Mouse (Mus musculus) heart, embryonic 10.5 days (tissue): ENCODE measurements at regions not wholly inside any gene's neighbourhood (a gene's known extent, or its start where the extent isn't known, plus 50 kb on each side); places are given as distances from the start of the nearest gene placed in this dataset.

Experiments used
- DNase-seq: peaks from one replicate; pipeline ENCODE4 v3.0.0-alpha.2; 2017; ENCODE audit warnings: low spot score
- H3K27ac ChIP-seq: fragments of 300-500 bp; sonication (generic); 2 replicates; pipeline ENCODE4 v1.5.1; 2016; ENCODE audit warnings: mild to moderate bottlenecking
- H3K27me3 ChIP-seq: fragments of 300-500 bp; sonication (generic); 2 replicates; pipeline ENCODE4 v1.6.1; 2016; ENCODE audit warnings: mild to moderate bottlenecking; ENCODE audit not compliant: poor library complexity, insufficient read depth, severe bottlenecking
- H3K36me3 ChIP-seq: fragments of 300-500 bp; sonication (generic); 2 replicates; pipeline ENCODE4 v1.6.1; 2016; ENCODE audit warnings: mild to moderate bottlenecking, moderate library complexity
- H3K4me1 ChIP-seq: fragments of 300-500 bp; sonication (generic); 2 replicates; pipeline ENCODE4 v1.6.1; 2016; ENCODE audit warnings: mild to moderate bottlenecking
- H3K4me3 ChIP-seq: fragments of 300-500 bp; sonication (generic); 2 replicates; pipeline ENCODE4 v1.5.1; 2016; ENCODE audit warnings: mild to moderate bottlenecking, moderate library complexity
- H3K9me3 ChIP-seq: fragments of 300-500 bp; sonication (generic); 2 replicates; pipeline ENCODE4 v1.6.1; 2016; ENCODE audit warnings: mild to moderate bottlenecking, moderate library complexity
- WGBS: fragments of 180-500 bp; shearing (Covaris S2); methylation state at CpG from one replicate; pipeline ENCODE4 v1.1.7; 2016; 5-methylcytosine and 5-hydroxymethylcytosine counted together

DNA sequence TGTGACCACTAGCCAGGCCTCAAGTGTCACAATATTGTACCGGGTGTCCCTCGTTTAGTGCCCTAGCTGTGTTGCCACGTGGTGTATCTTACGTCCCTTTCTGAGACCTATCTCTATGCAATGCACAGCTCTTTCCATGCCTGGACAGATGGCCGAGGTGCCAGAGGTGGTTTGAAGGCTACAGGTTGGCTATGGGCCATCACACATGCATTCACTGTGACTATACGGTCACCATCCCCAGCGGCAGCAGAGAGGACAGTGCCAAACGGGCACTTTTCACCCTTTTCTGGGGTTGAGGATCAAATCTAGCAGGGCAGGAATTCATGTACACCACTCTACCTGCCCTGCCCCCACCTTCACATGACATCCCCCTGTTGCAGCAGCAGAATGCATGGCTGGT lies 71.6 kb downstream of the Gadd45g start:
- H3K27ac ChIP-seq, result no peak overlapping the region
- no peaks in the 10 kb centered on the region for H3K36me3 ChIP-seq
- no peaks in the 10 kb centered on the region for H3K9me3 ChIP-seq
- H3K4me1 ChIP-seq, result peaks cover 45% of the 10 kb centered on the region
- no peak overlapping the region for H3K4me3 ChIP-seq
- peaks cover 98% of the 10 kb centered on the region for H3K27me3 ChIP-seq
- no peak for DNase-seq
- WGBS, result 57% methylated on average over 8 of the region's 8 CpGs

DNA sequence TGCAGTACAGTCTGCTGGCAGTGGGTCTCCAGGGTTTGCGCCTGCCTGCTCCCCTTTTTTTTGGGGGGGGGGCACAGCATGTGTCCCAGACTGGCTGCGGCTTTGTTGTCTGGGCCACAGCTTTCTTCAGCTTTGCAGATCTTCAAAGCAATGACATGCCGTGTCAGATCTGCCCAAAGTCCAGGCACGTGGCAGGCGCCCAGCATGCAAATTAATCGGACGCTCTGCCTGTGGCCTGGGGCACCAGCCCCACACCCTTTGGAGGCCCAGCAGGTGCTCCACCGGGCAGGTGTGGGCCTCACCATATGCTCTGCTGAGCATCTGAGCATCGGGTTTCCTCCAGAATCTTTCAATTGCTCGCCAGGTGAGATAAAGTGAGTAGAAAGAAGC lies 72.3 kb downstream of the Gadd45g start:
- H3K36me3 ChIP-seq, result no peaks in the 10 kb centered on the region
- no peak overlapping the region for H3K4me3 ChIP-seq
- peaks cover 45% of the 10 kb centered on the region for H3K4me1 ChIP-seq
- DNase-seq, result no peak
- 16% methylated on average over 10 of the region's 10 CpGs for WGBS
- 0 out of 2 replicates have a peak overlapping the region, but pooled peaks have one; percentile 52 for H3K27ac ChIP-seq
- no peaks in the 10 kb centered on the region for H3K9me3 ChIP-seq
- H3K27me3 ChIP-seq, result peaks cover 98% of the 10 kb centered on the region

DNA sequence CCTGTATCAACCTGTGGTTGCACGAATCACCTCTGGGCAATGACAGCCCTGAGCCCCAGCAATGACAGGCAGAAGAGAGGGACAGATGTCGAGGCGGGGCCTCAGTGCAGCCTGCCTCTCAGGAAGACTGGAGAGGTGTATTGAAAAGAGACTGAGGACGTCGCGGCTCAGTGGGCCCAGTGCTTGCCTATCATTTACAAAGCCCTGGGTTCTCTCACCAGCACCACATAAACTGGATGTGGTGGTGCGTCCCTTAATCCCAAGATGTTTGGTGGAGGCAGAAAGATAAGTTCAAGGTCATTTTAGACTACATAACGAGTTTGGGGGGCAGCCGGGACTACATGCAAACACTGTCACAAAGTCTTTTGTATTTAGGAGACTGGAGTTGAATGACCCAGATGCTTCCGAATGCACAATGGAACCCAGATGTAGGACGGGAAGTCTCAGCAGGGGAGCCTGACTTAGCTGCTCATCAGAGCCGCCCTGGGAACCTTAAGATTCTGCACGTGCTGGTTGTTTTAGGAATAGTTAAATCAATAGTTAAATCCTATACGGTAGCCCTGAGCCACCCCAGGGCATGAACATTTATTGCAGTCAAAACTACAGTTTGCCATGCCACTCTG lies 72.8 kb downstream of the Gadd45g start:
- 14% methylated on average over 14 of the region's 14 CpGs for WGBS
- Histone ChIP-seq H3K9me3 (no peaks in the 10 kb centered on the region), H3K27me3 (peaks cover 99% of the 10 kb centered on the region), H3K27ac (0 out of 2 replicates have a peak overlapping the region, but pooled peaks have one; percentile 52), H3K4me1 (peaks cover 46% of the 10 kb centered on the region), H3K36me3 (no peaks in the 10 kb centered on the region), H3K4me3 (no peak overlapping the region)
- DNase-seq, result no peak

DNA sequence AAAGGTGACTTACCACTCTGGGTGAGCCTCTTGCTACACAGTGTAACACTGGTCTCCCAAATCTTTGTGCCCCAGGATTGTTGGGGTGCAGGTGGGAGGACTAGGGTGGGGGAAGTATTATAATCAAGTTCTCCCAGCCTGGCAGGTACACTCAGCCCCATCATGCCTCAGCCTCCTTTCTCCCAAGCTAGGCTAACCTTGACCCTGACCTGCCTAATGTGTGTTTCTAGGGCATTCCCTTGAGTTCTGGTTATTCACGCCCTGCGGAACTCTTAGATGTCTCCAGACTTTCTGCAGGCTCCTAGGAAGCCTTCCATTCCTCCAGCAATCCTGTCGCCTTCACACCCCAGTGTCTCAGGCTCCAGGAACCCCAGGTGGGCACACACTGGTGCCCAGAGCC lies 73.5 kb downstream of the Gadd45g start:
- H3K36me3 ChIP-seq, result no peaks in the 10 kb centered on the region
- 40% methylated on average over 3 of the region's 3 CpGs for WGBS
- H3K27me3 ChIP-seq, result peaks cover 96% of the 10 kb centered on the region
- no peak overlapping the region for H3K4me3 ChIP-seq
- DNase-seq, result no peak
- no peaks in the 10 kb centered on the region for H3K9me3 ChIP-seq
- 0 out of 2 replicates have a peak overlapping the region, but pooled peaks have one; percentile 52 for H3K27ac ChIP-seq
- H3K4me1 ChIP-seq, result peaks cover 48% of the 10 kb centered on the region

DNA sequence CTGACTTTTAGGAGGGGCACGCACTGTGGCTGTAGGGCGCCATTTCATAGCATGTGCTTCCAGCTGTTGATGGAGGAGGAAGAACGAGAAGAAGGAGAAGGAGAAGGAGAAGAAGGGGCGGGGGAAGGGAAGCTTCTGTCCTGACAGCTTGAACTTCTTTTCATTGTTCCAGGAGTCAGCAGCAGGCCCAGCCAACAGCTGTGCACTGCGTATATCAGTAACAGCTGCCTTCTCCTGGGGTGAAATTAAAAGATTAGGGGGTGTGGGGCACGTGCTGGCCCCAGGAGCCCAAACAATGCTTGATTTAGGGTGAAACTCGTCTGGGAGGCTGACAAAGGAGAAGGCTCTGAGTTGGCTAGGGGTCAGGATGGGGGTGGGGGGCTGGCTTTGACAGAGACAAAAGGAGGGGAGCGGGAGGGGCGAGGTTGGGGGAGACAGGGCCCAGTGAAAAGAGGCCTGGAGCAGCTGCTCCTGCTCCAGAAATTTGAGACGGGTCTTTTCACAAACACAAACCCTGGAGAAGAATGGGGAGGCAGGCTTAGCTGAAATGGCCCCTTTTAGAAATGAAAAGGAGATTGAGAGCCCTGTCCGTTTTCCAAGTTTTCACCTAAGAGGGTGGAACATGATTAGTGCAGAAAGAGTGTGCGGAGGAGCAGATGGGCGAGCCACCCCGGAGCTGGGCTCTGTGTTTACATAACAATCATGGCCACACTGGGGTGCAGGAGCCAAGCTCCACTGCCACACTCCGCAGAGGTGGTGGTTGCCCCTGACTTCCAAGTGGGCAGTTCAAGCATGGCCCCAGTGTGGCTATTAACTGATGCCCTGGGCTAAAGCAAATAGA lies 74.3 kb downstream of the Gadd45g start:
- peaks cover 88% of the 10 kb centered on the region for H3K27me3 ChIP-seq
- peaks cover 48% of the 10 kb centered on the region for H3K4me1 ChIP-seq
- no peaks in the 10 kb centered on the region for H3K36me3 ChIP-seq
- H3K27ac ChIP-seq, result peak overlapping the region; percentile 52
- no peaks in the 10 kb centered on the region for H3K9me3 ChIP-seq
- WGBS, result 20% methylated on average over 15 of the region's 15 CpGs
- no peak overlapping the region for H3K4me3 ChIP-seq
- no peak for DNase-seq

DNA sequence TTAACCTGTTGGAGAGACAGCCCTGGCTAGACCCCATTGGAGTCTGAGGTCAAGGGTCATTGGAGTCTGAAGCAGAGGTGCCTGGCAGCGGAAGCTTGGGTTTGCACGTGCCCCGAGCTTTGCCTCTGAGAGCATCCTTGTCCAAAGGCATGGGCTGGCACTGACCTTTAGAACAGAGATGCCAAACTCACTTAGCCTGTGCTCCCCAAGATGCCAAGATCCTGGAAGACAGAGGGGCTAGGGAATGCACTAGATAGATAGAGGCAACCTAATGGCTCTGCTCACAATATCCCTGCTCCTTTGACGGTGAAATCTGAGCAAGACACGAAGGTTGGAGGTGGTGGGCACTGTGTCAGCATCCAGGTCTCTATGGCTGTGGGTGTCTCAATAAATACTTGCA lies 75.1 kb downstream of the Gadd45g start:
- Histone ChIP-seq H3K36me3 (no peaks in the 10 kb centered on the region), H3K27me3 (peaks cover 80% of the 10 kb centered on the region), H3K4me1 (peaks cover 48% of the 10 kb centered on the region), H3K4me3 (no peak overlapping the region), H3K27ac (no peak overlapping the region; the same call in 1 of the 2 replicates), H3K9me3 (no peaks in the 10 kb centered on the region)
- no peak for DNase-seq
- 52% methylated on average over 5 of the region's 5 CpGs for WGBS

DNA sequence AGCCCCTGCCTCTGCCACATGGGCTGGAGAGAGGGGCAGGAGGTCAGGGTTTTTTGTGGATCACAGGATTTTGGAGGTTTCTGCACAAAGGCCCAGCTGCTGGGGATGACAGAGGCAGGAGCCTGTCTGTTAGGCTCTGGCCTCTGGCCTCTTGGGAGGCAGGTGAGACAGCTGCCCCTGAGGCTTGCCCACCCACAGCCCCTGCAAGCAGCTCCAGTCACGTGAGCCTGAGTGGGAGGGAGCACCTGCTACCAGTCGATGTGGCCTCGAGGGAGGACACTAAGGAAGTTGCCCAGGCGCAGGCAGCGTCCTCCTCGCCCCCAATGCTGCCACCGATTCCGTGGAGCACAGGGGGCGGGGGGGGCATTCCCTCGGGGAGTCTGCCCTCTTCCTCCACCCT lies 80.3 kb downstream of the Gadd45g start:
- Histone ChIP-seq H3K27me3 (peaks cover 63% of the 10 kb centered on the region), H3K4me1 (peaks cover 18% of the 10 kb centered on the region), H3K9me3 (no peaks in the 10 kb centered on the region), H3K36me3 (no peaks in the 10 kb centered on the region), H3K4me3 (no peak overlapping the region), H3K27ac (no peak overlapping the region; the same call in 1 of the 2 replicates)
- DNase-seq, result no peak
- WGBS, result 57% methylated on average over 10 of the region's 10 CpGs

DNA sequence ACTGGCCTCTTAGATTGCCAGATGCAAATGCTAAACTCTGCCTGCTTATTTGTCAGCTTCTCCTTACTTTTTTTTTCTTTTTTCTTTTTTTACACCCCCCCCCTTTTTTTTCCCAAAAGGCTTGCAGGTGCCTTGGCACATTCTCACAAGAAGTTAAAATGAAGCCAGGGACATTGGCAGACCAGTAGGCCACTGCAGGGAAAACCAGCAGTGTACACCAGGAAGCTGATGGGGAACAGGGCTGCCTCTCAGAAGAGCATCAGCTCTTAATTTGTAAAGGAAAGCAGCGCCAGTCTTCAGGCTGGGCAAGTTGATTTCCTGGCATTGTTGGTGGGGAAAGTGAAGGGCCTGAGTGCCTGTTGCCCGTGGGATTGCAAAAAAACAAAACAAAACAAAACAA lies 83.3 kb downstream of the Gadd45g start:
- Histone ChIP-seq H3K27me3 (peaks cover 41% of the 10 kb centered on the region), H3K4me3 (no peak overlapping the region), H3K9me3 (no peaks in the 10 kb centered on the region), H3K27ac (no peak overlapping the region), H3K36me3 (no peaks in the 10 kb centered on the region), H3K4me1 (peaks cover 20% of the 10 kb centered on the region)
- WGBS, result 42% methylated on average over 2 of the region's 2 CpGs
- DNase-seq, result no peak

DNA sequence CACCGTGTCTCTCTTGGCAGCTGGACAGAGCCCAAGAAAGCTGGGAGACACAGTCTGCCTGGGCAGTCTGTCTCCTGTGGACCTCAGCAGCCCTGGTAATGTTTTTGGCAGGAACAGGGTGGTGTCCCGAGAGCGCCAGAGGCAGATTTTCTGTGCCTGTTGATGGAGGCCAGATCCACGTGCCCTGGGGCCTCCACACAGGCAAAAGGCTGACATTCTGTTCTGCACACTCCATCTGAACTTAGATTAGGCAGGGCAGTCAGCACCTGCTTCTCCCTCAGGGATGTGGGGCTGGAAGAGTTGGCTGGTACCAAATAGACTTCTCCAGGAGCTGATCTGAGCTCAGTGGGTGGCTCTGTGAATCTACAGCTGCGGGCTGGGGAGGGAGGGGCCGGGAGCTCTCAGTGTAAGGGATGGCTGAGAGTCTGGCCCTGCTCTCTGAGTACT lies 83.8 kb downstream of the Gadd45g start:
- no peaks in the 10 kb centered on the region for H3K36me3 ChIP-seq
- H3K27ac ChIP-seq, result no peak overlapping the region
- peaks cover 20% of the 10 kb centered on the region for H3K4me1 ChIP-seq
- H3K9me3 ChIP-seq, result no peaks in the 10 kb centered on the region
- DNase-seq, result no peak
- 30% methylated on average over 6 of the region's 6 CpGs for WGBS
- H3K4me3 ChIP-seq, result no peak overlapping the region
- peaks cover 41% of the 10 kb centered on the region for H3K27me3 ChIP-seq

DNA sequence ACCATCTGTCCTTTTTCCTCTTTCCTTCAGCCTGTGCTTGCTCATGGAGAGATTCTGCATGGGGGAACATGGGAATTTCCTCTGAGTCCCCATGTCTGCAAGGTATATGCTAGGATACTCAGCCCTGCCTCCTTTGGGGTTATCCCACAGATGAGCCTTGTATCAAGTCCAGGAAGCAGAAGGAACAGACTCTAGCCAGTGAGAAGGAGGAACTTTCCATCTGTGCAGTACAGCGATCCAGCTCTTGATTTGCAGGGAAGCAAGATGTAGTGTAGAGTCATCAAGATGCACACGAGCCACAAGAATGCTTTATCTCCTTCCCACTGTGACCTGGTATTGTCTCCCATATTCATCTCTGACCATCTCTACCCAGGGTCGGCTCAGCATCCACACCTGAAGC lies 84.5 kb downstream of the Gadd45g start:
- no peak for DNase-seq
- WGBS, result 78% methylated on average over 3 of the region's 3 CpGs

DNA sequence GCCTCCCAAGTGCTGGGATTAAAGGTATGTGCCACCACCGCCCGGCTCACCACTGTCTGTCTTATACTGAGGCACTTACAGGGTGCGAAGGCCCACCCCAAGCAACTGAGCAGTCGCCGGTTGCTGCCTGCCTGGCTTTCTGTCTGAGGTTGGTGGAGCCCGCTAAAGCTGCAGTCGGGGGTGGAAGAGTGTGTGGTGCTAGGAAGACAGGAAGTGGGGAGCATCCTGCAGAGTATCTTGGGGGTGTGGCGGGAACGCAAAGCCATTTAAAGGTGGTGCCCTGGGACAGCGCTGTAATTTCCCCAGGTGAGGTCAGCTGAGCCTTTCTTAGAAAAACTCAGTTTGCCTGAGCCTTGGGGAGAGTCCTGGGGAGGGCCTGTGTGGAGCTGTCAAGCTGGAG lies 89.3 kb downstream of the Gadd45g start:
- 80% methylated on average over 10 of the region's 10 CpGs for WGBS
- DNase-seq, result no peak

More for the DNA sequence above, 84.5 kb downstream of the Gadd45g start:
- H3K27me3 ChIP-seq, result peaks cover 41% of the 10 kb centered on the region
- H3K9me3 ChIP-seq, result no peaks in the 10 kb centered on the region
- no peak overlapping the region for H3K4me3 ChIP-seq
- H3K36me3 ChIP-seq, result no peaks in the 10 kb centered on the region
- H3K27ac ChIP-seq, result no peak overlapping the region
- H3K4me1 ChIP-seq, result peaks cover 20% of the 10 kb centered on the region

DNA sequence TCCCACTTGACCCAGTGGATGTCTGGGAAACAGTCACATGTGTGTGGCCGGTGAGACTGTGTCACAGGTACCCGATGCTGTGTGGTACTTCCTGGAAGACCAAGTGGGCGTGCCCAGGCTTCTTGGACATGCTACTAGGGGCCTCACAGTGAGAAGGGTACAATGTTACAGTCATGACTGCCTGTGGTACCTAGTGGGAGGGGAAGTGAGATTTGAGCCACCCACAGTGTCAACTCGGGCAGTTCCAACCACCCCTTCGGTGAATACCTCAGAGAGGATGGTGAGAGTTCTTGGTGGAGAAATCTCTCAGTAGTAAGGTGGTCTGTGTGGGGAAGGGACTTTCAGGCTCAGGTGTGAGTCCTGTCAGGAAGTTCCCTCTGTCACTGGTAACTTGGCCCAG lies 90.0 kb downstream of the Gadd45g start:
- Histone ChIP-seq H3K4me3 (no peak overlapping the region), H3K9me3 (no peaks in the 10 kb centered on the region), H3K27ac (no peak overlapping the region), H3K27me3 (peaks cover 9% of the 10 kb centered on the region; the same call in 1 of the 2 replicates), H3K36me3 (no peaks in the 10 kb centered on the region), H3K4me1 (peaks cover 22% of the 10 kb centered on the region)
- no peak for DNase-seq
- 88% methylated on average over 5 of the region's 5 CpGs for WGBS

More for the DNA sequence above, 89.3 kb downstream of the Gadd45g start:
- H3K27me3 ChIP-seq, result peaks cover 14% of the 10 kb centered on the region; the same call in 1 of the 2 replicates
- no peak overlapping the region for H3K27ac ChIP-seq
- no peaks in the 10 kb centered on the region for H3K36me3 ChIP-seq
- peaks cover 23% of the 10 kb centered on the region for H3K4me1 ChIP-seq
- H3K4me3 ChIP-seq, result no peak overlapping the region
- H3K9me3 ChIP-seq, result no peaks in the 10 kb centered on the region

DNA sequence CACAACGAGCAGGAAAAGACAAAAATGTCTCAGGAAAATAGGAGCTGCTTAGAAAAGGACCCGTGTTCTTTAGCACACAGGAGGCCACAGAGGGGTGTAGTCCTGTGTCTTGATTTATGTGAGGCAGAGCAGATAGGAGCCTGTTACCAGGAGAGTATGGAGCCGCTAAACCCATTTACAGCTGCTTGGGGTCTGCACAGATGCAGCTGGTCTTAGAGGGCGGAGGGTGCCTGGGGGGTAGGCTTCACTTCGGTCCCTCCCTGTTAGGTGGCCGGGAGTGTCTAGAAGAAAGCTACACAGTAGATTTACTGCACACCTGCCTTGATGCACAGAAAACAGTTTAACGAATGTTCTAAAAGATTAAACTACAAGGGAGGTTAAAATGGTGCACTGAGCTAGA lies 91.4 kb downstream of the Gadd45g start:
- 57% methylated on average over 7 of the region's 7 CpGs for WGBS
- Histone ChIP-seq H3K9me3 (no peaks in the 10 kb centered on the region), H3K36me3 (no peaks in the 10 kb centered on the region), H3K27me3 (no peaks in the 10 kb centered on the region), H3K4me1 (peaks cover 22% of the 10 kb centered on the region), H3K4me3 (no peak overlapping the region), H3K27ac (no peak overlapping the region)
- no peak for DNase-seq
